Mouse (Mus musculus) G1E (cell line): ENCODE results near the gene Cgnl1. TPM values are rescaled to one million over a fixed set of nuclear protein-coding genes. Genes with fewer than 3 reads are reported as not detected.
A peak's percentile ranks its signal among the peaks of the same experiment; 100 is the strongest.

Experiments used
- ATAC-seq: 2 replicates; pipeline ENCODE4 v1.8.0; 2016; ENCODE audit warnings: mild to moderate bottlenecking; ENCODE audit not compliant: insufficient number of reproducible peaks, poor library complexity, low FRiP score, severe bottlenecking; ENCODE audit errors: extremely low read depth
- DNase-seq: peaks from one replicate; pipeline ENCODE4 v3.0.0; 2012; ENCODE audit warnings: low spot score
- H3K27me3 ChIP-seq: 2 replicates; pipeline ENCODE4 v1.6.1; 2012; ENCODE audit warnings: mild to moderate bottlenecking, low read length, inconsistent platforms; ENCODE audit not compliant: insufficient read depth
- H3K36me3 ChIP-seq: replicated peaks from 2 replicates; pipeline ENCODE3; 2012; ENCODE audit warnings: mild to moderate bottlenecking, inconsistent platforms
- H3K4me1 ChIP-seq: 2 replicates; pipeline ENCODE4 v1.6.1; 2012; ENCODE audit warnings: low read depth, low read length, inconsistent platforms, mixed read lengths; ENCODE audit not compliant: insufficient read depth
- H3K4me3 ChIP-seq: 2 replicates; pipeline ENCODE4 v1.5.1; 2012; ENCODE audit warnings: low read depth, mild to moderate bottlenecking, inconsistent platforms, low read length, moderate library complexity, mixed read lengths
- H3K9me3 ChIP-seq: replicated peaks from 2 replicates; pipeline ENCODE4 v1.6.1; 2012; ENCODE audit warnings: inconsistent platforms
- CTCF ChIP-seq: IDR thresholded peaks from 2 replicates; pipeline ENCODE4 v1.5.1; 2012; ENCODE audit warnings: low read depth, low read length, inconsistent platforms, mixed read lengths
- GATA1 ChIP-seq: IDR thresholded peaks from 2 replicates; pipeline ENCODE4 v1.6.1; 2012; ENCODE audit warnings: borderline replicate concordance, low read length, inconsistent platforms, mixed read lengths
- GATA2 ChIP-seq: IDR thresholded peaks from 2 replicates; pipeline ENCODE4 v1.6.1; 2012; ENCODE audit warnings: low read depth, low read length, inconsistent platforms, borderline replicate concordance
- POLR2AphosphoS5 ChIP-seq: IDR thresholded peaks from 2 replicates; pipeline ENCODE4 v1.6.1; 2012; ENCODE audit warnings: low read depth, low read length, inconsistent platforms; ENCODE audit not compliant: insufficient replicate concordance
- TAL1 ChIP-seq: conservative IDR thresholded peaks from 2 replicates; pipeline ENCODE4 v1.6.1; 2012; ENCODE audit warnings: low read depth, low read length, inconsistent platforms, mixed read lengths
- polyA plus RNA-seq: library from polyadenylated mRNA; stranded (reverse); fragments of >175 nt; gene quantifications from 2 replicates; pipeline ENCODE4 v1.2.3, GENCODE M21; 2012
- total RNA-seq, 2 experiments: library from RNA; stranded (forward) in 1 of 2; stranded (reverse) in 1 of 2; fragments of 200-1000 nt in 1 of 2; fragments of >200 nt in 1 of 2; fragmentation: Nextera tagmentation in 1 of 2; gene quantifications; 2 replicates each; pipeline ENCODE4 v1.2.3; 2014 to 2017

Gene Cgnl1
- total RNA-seq (2014; fragmentation: Nextera tagmentation) (0.63 and 0.98 TPM in 2 replicates), total RNA-seq (2017) (1.3 and 1.4 TPM in 2 replicates), polyA plus RNA-seq (1.3 and 1.6 TPM in 2 replicates)

DNA sequence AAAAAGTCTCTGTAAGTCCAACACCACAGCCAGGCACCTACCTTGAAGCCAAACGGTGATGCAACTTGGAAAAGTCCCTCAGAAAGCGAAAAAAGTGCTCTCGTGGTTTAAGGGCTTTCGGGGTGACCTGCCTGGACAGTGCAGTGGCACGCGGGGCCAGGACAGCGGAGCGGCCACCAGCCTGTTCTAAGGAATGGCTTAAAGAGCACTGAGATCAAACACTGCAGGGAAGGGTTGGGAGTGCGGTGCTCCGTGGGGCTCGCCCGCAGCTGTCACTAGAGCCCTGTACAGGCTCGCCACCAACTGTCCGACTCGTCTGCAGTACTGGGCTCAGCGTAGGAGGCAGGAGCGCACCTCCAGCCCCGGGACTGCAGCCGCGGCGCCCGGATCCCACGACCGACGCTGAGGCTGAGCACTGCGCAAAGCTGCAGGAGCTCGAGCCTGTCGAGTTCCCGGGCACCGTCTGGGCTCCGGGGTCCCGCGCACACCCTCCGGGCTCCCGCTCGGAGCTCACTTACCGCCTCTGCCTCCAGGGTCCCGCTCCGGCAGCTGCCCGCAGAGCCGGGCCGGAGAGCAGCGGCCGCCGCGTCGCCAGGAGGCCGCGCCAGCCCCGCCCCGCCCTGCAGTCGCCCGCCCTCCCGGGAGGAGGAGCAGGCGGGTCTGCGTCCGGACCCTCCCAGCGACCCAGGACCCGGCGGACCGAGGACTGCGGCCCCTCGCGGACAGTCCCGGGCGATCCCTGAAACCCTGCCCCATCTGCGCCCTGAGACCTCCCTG is at the start of gene Cgnl1:
Cgnl1 (minus strand) TSS at position 612 of the 777 bp plus-strand sequence.
- H3K4me3 ChIP-seq = peak within 1 kb of the TSS; percentile 72
- ATAC-seq (no peak), DNase-seq (peak; percentile 33)
- H3K36me3 ChIP-seq = no peaks in the 10 kb centered on the region
- TF ChIP-seq GATA2 = no peak
- TF ChIP-seq GATA1 = no peak
- peaks cover 7% of the 10 kb centered on the region; the same call in 1 of the 2 replicates for H3K27me3 ChIP-seq
- peaks cover 3% of the 10 kb centered on the region for H3K9me3 ChIP-seq
- H3K4me1 ChIP-seq = peaks cover 35% of the 10 kb centered on the region

DNA sequence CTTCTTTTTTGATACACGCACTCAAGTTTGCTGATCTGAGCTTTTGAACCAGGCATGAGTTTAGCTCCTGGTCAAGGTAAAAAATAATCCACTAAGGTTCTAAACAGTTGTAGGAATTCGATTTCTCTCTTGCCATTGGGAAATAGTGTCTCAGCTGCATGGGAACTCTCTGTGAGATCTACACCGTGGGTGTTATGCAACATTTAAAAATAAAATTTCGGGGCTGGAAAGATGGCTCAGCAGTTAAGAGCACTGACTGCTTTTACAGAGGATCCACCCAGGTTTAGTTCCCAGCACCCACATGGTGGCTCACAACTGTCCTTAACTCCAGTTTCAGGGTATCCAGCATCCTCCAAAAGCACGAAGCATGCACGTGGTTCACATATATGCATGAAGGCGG is 47.1 kb upstream of the Cgnl1 start:
- Histone ChIP-seq H3K4me3 (no peak overlapping the region), H3K36me3 (no peaks in the 10 kb centered on the region), H3K27me3 (peaks cover 55% of the 10 kb centered on the region), H3K9me3 (no peaks in the 10 kb centered on the region), H3K4me1 (peaks cover 4% of the 10 kb centered on the region; the same call in 1 of the 2 replicates)
- ATAC-seq (no peak), DNase-seq (no peak)
- no peak for TF ChIP-seq CTCF

DNA sequence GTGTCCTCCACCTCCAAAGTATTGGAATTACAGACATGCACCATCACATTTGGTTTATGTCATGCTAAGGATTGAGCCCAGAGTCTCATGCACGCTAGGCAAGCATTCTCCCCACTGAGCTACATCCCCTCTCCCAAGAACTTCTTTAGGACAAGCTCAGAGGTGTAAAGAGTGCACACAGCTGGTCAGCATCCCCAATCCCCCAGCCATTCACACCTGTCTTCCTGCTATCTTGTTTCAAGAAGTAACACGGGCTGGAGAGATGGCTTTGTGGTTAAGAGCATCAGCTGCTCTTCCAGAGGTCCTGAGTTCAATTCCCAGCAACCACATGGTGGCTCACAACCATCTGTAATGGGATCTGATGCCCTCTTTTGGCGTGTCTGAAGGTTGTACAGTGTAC is 44.7 kb upstream of the Cgnl1 start:
- no peaks in the 10 kb centered on the region for H3K36me3 ChIP-seq

DNA sequence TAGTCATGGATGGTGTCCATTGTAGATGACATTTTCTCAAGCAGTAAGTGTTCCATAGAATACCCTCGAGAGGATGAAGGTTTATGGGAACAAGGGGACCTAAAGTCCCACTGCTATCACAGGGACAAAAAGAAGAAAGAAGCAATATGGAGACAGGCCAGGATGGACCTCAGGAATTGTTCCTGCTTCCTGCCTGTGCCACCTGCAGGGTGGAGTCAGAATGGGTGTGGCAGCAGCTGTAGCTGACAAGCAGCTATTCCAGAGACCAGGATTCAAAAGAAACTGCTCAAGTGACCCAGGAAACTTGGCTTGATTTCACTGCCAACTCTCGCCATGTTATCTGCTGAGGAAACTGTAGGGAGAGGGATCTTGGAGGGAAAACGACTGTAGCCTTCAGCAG is 42.2 kb upstream of the Cgnl1 start:
- H3K36me3 ChIP-seq = no peaks in the 10 kb centered on the region
- H3K9me3 ChIP-seq = no peaks in the 10 kb centered on the region
- H3K27me3 ChIP-seq = peaks cover 51% of the 10 kb centered on the region
- TF ChIP-seq GATA1 (no peak), POLR2AphosphoS5 (no peak), CTCF (no peak), GATA2 (no peak), TAL1 (no peak)
- no peak overlapping the region for H3K4me3 ChIP-seq
- no peak for ATAC-seq
- peaks cover 13% of the 10 kb centered on the region for H3K4me1 ChIP-seq
- no peak for DNase-seq

More for the DNA sequence above, 44.7 kb upstream of the Cgnl1 start:
- DNase-seq (no peak), ATAC-seq (no peak)
- TF ChIP-seq GATA1 (no peak), GATA2 (no peak), TAL1 (no peak), POLR2AphosphoS5 (no peak), CTCF (no peak)
- H3K4me3 ChIP-seq = no peak overlapping the region
- H3K4me1 ChIP-seq = peaks cover 9% of the 10 kb centered on the region
- H3K27me3 ChIP-seq = peaks cover 52% of the 10 kb centered on the region
- no peaks in the 10 kb centered on the region for H3K9me3 ChIP-seq

DNA sequence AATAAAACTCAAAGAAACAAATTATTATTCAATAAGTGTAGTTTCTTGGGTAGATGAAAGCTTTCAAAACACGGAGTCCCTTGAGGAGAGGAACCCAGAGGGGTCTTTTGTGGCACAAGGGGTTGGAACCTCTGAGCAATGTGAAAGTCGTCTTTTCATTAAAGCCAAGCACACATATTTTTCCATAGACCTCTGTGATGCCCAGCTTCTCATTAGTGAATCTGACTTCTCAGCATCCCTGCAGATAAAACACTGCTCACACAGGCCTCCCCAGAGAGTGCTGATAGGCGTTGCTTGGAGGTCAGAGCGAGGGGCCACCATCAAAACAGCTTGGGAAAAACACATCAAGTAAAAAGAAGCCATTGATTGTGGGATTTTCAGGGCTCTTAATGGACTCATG is 41.5 kb upstream of the Cgnl1 start:
- no peaks in the 10 kb centered on the region for H3K9me3 ChIP-seq
- no peak overlapping the region for H3K4me3 ChIP-seq
- ATAC-seq = no peak
- H3K4me1 ChIP-seq = peaks cover 14% of the 10 kb centered on the region
- H3K36me3 ChIP-seq = no peaks in the 10 kb centered on the region
- no peak for DNase-seq
- H3K27me3 ChIP-seq = peaks cover 48% of the 10 kb centered on the region
- no peak for TF ChIP-seq TAL1
- no peak for TF ChIP-seq GATA1
- no peak for TF ChIP-seq CTCF
- no peak for TF ChIP-seq GATA2
- no peak for TF ChIP-seq POLR2AphosphoS5

DNA sequence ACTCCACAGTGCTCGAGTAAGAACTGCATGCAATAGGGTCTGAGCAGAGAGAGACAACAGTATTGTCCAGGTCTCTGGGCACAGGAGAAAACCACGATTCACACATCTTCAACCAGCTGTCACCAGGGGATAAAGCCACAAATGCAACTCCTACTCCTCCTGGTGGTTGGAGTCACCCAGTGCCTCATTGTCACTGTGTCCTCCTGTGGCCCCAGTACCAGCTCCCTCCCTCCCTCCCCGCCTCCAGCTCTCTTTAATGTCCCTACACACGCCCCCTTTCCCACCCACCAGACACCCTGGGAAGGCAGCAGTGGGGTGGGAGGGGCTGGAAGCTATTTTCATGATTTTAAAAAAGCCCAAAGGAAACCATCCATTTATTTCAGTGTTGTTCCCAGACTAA is 41.0 kb upstream of the Cgnl1 start:
- H3K4me3 ChIP-seq = no peak overlapping the region
- no peak for DNase-seq
- H3K9me3 ChIP-seq = no peaks in the 10 kb centered on the region
- TF ChIP-seq GATA2 (no peak), GATA1 (no peak), TAL1 (no peak), CTCF (no peak), POLR2AphosphoS5 (no peak)
- H3K27me3 ChIP-seq = peaks cover 51% of the 10 kb centered on the region
- no peak for ATAC-seq
- peaks cover 17% of the 10 kb centered on the region for H3K4me1 ChIP-seq
- H3K36me3 ChIP-seq = no peaks in the 10 kb centered on the region
